Mouse (Mus musculus) thymus, adult 2 months (tissue): ENCODE results near the gene Ptgs2. TPM values are rescaled to one million over a fixed set of nuclear protein-coding genes. Genes with fewer than 3 reads are reported as not detected.

Experiments
- DNase-seq: peaks from one replicate; pipeline ENCODE4 v3.0.0; 2021
- H3K27ac ChIP-seq: fragments of 200-500 bp; 2 replicates; pipeline ENCODE4 v1.5.1; 2012; ENCODE audit warnings: low read length, control low read depth; ENCODE audit not compliant: control insufficient read depth, insufficient read depth
- H3K27me3 ChIP-seq: fragments of 200-500 bp; 2 replicates; pipeline ENCODE4 v1.6.1; 2012; ENCODE audit warnings: mild to moderate bottlenecking, low read length, moderate library complexity, mixed read lengths; ENCODE audit not compliant: control insufficient read depth, insufficient read depth
- H3K36me3 ChIP-seq: fragments of 200-500 bp; 2 replicates; pipeline ENCODE4 v1.6.1; 2012; ENCODE audit warnings: mild to moderate bottlenecking, low read length, moderate library complexity; ENCODE audit not compliant: control insufficient read depth, insufficient read depth
- H3K4me1 ChIP-seq: fragments of 200-500 bp; replicated peaks from 2 replicates; pipeline ENCODE4 v1.6.1; 2012; ENCODE audit warnings: low read length; ENCODE audit not compliant: control insufficient read depth, insufficient read depth
- H3K4me3 ChIP-seq: fragments of 200-500 bp; 2 replicates; pipeline ENCODE4 v1.5.1; 2012; ENCODE audit warnings: mild to moderate bottlenecking, low read length, control low read depth, moderate library complexity; ENCODE audit not compliant: control insufficient read depth, insufficient read depth
- CTCF ChIP-seq: fragments of 200-500 bp; IDR thresholded peaks from 2 replicates; pipeline ENCODE4 v1.5.1; 2012; ENCODE audit warnings: mild to moderate bottlenecking, control low read depth, low read length, moderate library complexity, borderline replicate concordance; ENCODE audit not compliant: control insufficient read depth, poor library complexity, insufficient read depth; ENCODE audit errors: extremely low read depth
- POLR2A ChIP-seq: fragments of 200-500 bp; IDR thresholded peaks from 2 replicates; pipeline ENCODE4 v1.6.1; 2012; ENCODE audit warnings: mild to moderate bottlenecking, low read length, control low read depth, moderate library complexity; ENCODE audit not compliant: control insufficient read depth, poor library complexity, insufficient read depth; ENCODE audit errors: extremely low read depth
- WGBS: fragments of 180-500 bp; shearing (Covaris S2); methylation state at CpG from one replicate; pipeline ENCODE4 v1.1.7; 2018; 5-methylcytosine and 5-hydroxymethylcytosine counted together
- polyA plus RNA-seq: library from polyadenylated mRNA; depleted of rRNA; stranded (reverse); fragments of >200 nt; gene quantifications from 2 replicates; pipeline ENCODE4 v1.2.3, GENCODE M21; 2012; rRNA removed

The Ptgs2 gene
- polyA plus RNA-seq, result 3.1 and 3.4 TPM in 2 replicates

- H3K27ac ChIP-seq, result no peak within 1 kb of the TSS
- TF ChIP-seq CTCF (no peak), POLR2A (no peak)
Observed at GRCm38 (mm10) chr1:150099790-150100333, at the start of gene Ptgs2. Gene Ptgs2 (plus strand): TSS chr1:150100031.

GRCm38 (mm10) chr1:150050256-150050655 is 49.6 kb upstream of the Ptgs2 start:
- DNase-seq, result no peak
- TF ChIP-seq CTCF (no peak), POLR2A (no peak)
- H3K36me3 ChIP-seq, result no peaks in the 10 kb centered on the region
- 81% methylated on average over 1 of the region's 1 CpGs for WGBS
- no peak overlapping the region for H3K4me3 ChIP-seq
- no peaks in the 10 kb centered on the region for H3K4me1 ChIP-seq
- no peak overlapping the region for H3K27ac ChIP-seq
- H3K27me3 ChIP-seq, result no peaks in the 10 kb centered on the region

More at GRCm38 (mm10) chr1:150099790-150100333, at the start of gene Ptgs2:
- no peaks in the 10 kb centered on the region for H3K4me1 ChIP-seq
- H3K36me3 ChIP-seq, result no peaks in the 10 kb centered on the region
- H3K4me3 ChIP-seq, result no peak within 1 kb of the TSS
- peak; percentile 7 for DNase-seq
- no peaks in the 10 kb centered on the region for H3K27me3 ChIP-seq
- 2% methylated on average over 26 of the region's 26 CpGs for WGBS

GRCm38 (mm10) chr1:150065684-150066083 is 34.1 kb upstream of the Ptgs2 start:
- Histone ChIP-seq H3K4me1 (no peaks in the 10 kb centered on the region), H3K36me3 (no peaks in the 10 kb centered on the region), H3K27ac (no peak overlapping the region), H3K27me3 (no peaks in the 10 kb centered on the region), H3K4me3 (no peak overlapping the region)
- WGBS, result 96% methylated on average over 1 of the region's 1 CpGs
- DNase-seq, result no peak
- TF ChIP-seq POLR2A (no peak), CTCF (no peak)

DNA sequence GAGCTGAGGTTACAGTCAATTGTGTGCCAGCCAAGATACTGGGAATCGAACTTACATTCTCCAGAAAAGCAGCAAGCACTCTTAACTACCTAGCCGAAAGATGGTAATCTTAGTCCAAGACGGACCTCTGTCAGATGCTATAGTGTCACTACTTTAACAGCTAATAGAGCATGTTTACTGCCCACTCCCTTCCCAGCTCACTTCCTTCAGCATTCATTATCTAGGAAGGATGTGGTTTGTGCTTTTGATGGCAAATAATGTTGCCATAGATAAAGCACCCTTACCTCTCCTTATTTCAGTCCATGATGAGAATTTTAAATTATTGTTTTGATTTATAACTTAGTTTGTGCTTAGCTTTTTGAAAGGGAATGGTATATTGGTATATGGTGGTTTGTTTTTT is 27.0 kb upstream of the Ptgs2 start:
- no peak overlapping the region for H3K27ac ChIP-seq
- H3K4me3 ChIP-seq, result no peak overlapping the region
- 83% methylated on average over 3 of the region's 3 CpGs for WGBS
- no peaks in the 10 kb centered on the region for H3K36me3 ChIP-seq
- no peaks in the 10 kb centered on the region for H3K4me1 ChIP-seq
- TF ChIP-seq CTCF, result no peak
- no peak for TF ChIP-seq POLR2A
- no peaks in the 10 kb centered on the region for H3K27me3 ChIP-seq
- no peak for DNase-seq

DNA sequence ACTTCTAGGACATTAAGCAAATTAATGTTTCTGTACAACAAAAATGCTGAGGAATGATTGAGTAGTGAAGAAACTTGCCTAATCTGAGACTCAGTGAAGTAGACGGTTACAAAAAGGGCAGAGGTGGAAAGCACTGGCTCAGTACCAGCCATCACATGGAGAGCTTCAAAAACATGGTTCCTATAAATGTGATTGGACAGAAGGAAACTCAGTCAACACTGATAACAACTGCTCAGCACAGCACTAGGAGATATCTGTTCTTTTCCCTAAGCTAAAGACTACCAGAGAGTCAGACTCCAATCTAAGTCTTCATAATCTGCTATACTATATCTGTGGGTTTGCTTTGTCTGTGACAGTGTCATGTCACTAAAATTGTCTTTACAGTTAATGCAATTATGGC is 25.2 kb upstream of the Ptgs2 start:
- 87% methylated on average over 1 of the region's 1 CpGs for WGBS
- Histone ChIP-seq H3K36me3 (no peaks in the 10 kb centered on the region), H3K27me3 (no peaks in the 10 kb centered on the region), H3K4me3 (no peak overlapping the region), H3K27ac (no peak overlapping the region), H3K4me1 (no peaks in the 10 kb centered on the region)
- TF ChIP-seq CTCF (no peak), POLR2A (no peak)
- DNase-seq, result no peak

- WGBS, result 91% methylated on average over 6 of the region's 6 CpGs
- Histone ChIP-seq H3K36me3 (no peaks in the 10 kb centered on the region), H3K4me3 (no peak overlapping the region), H3K27ac (no peak overlapping the region), H3K27me3 (no peaks in the 10 kb centered on the region), H3K4me1 (no peaks in the 10 kb centered on the region)
- TF ChIP-seq POLR2A (no peak), CTCF (no peak)
- DNase-seq, result no peak
Observed at GRCm38 (mm10) chr1:150089040-150089692, 10.7 kb upstream of the Ptgs2 start.
